Mouse (Mus musculus) hindbrain, embryonic 11.5 days (tissue): ENCODE measurements around the gene Fem1a. TPM values are rescaled to one million over a fixed set of nuclear protein-coding genes. Genes with fewer than 3 reads are reported as not detected.

Source experiments
- ATAC-seq: fragments of 200-750 bp; cut with Nextera tagmentation; 2 replicates; pipeline ENCODE4 v1.8.0; 2017; ENCODE audit warnings: mild to moderate bottlenecking, moderate TSS enrichment, moderate library complexity; ENCODE audit not compliant: low FRiP score
- DNase-seq: peaks from one replicate; pipeline ENCODE4 v3.0.0-alpha.2; 2015; ENCODE audit warnings: low spot score
- H3K27ac ChIP-seq: fragments of 300-500 bp; sonication (generic); 2 replicates; pipeline ENCODE4 v1.5.1; 2014; ENCODE audit warnings: mild to moderate bottlenecking, low read depth, low read length
- H3K27me3 ChIP-seq: fragments of 300-500 bp; sonication (generic); 2 replicates; pipeline ENCODE4 v1.6.1; 2014; ENCODE audit warnings: mild to moderate bottlenecking, low read length, moderate library complexity, mixed read lengths; ENCODE audit not compliant: control insufficient read depth, insufficient read depth
- H3K36me3 ChIP-seq: fragments of 300-500 bp; sonication (generic); 2 replicates; pipeline ENCODE4 v1.6.1; 2014; ENCODE audit warnings: mild to moderate bottlenecking, low read length, moderate library complexity, mixed read lengths; ENCODE audit not compliant: control insufficient read depth, insufficient read depth
- H3K4me1 ChIP-seq: fragments of 300-500 bp; sonication (generic); replicated peaks from 2 replicates; pipeline ENCODE4 v1.6.1; 2014; ENCODE audit warnings: low read length, mixed read lengths; ENCODE audit not compliant: control insufficient read depth, insufficient read depth
- H3K4me2 ChIP-seq: fragments of 300-500 bp; sonication (generic); replicated peaks from 2 replicates; pipeline ENCODE4 v1.6.1; 2014; ENCODE audit warnings: mild to moderate bottlenecking, low read depth, low read length
- H3K4me3 ChIP-seq: fragments of 300-500 bp; sonication (generic); 2 replicates; pipeline ENCODE4 v1.5.1; 2014; ENCODE audit warnings: low read depth, low read length
- H3K9ac ChIP-seq: fragments of 300-500 bp; sonication (generic); 2 replicates; pipeline ENCODE4 v1.6.1; 2014; ENCODE audit warnings: low read depth, low read length
- H3K9me3 ChIP-seq: fragments of 300-500 bp; sonication (generic); 2 replicates; pipeline ENCODE4 v1.6.1; 2016; ENCODE audit warnings: low read length; ENCODE audit not compliant: control insufficient read depth
- WGBS: fragments of 180-500 bp; shearing (Covaris S2); extraction: QIAGEN DNeasy Blood & Tissue Kit; methylation state at CpG from one replicate; pipeline ENCODE4 v1.1.7; 2014; 5-methylcytosine and 5-hydroxymethylcytosine counted together
- polyA plus RNA-seq: library from polyadenylated mRNA; unstranded; fragments of >200 nt; fragmentation: Nextera tagmentation; extraction: Ambion mirVana; gene quantifications from 2 replicates; pipeline ENCODE4 v1.2.1, GENCODE M21; 2014

Gene Fem1a
- polyA plus RNA-seq, 1 experiment from 2014 or later = 12.8 TPM

DNA sequence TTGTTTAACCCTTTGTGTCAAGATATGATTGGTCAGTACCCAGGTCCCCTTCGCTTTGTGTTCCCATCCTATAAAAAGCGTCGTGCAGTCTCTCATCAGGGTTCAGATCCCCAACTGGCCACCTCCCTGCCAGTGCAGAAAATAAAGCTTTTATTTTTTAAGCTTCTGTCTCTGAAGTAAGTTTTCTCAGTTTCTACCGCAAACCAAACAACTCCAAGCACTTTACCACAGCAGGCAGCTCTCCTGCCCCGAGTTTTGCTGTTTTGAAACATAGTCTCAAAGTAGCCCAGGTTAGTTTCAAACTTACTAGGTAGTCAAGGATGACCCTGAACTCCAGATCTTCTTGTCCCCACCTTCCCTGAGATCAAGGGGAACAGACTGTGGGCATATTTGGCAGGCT lies 21.7 kb downstream of the Fem1a start:
- WGBS = 91% methylated on average over 5 of the region's 5 CpGs
- H3K4me2 ChIP-seq = no peak overlapping the region
- H3K9ac ChIP-seq = no peak overlapping the region
- H3K4me3 ChIP-seq = no peak overlapping the region
- H3K9me3 ChIP-seq = no peaks in the 10 kb centered on the region
- no peaks in the 10 kb centered on the region for H3K36me3 ChIP-seq
- ATAC-seq = no peak
- no peak for DNase-seq
- no peaks in the 10 kb centered on the region for H3K4me1 ChIP-seq
- no peaks in the 10 kb centered on the region for H3K27me3 ChIP-seq
- H3K27ac ChIP-seq = no peak overlapping the region

DNA sequence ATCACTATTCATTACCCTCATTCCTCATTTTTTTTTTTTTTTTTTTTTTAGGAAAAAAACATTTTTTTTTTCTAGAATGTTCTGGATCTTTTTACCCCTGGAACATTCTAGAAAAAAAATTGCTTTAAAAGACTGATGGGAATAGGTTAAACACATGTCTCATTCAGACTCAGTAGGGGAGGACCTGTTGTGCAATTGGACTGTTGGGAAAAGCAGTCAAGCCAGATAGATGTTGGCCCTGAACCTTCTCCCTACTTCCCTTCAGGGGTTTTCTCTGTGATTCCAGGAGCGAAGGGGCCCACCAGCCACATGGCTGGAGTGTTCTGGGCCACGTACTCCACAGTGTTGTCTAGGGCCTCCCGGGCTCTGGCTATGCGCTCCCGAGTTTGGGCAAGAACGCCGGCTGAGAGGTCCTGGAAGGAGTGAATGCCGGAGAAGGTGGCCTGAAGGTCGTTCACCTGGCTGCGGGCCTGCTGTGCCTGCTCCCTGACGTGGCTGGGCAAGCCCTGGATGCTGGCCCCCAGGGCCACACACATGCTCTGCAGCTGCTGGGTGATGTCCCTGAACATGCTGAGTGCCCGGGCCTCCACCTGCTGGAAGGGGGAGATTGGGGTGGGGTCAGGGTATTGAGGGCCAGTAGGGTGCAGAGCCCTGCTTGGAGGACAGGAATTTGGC lies 23.0 kb downstream of the Fem1a start:
- WGBS = 90% methylated on average over 12 of the region's 12 CpGs
- Histone ChIP-seq H3K4me2 (no peak overlapping the region), H3K4me1 (no peaks in the 10 kb centered on the region), H3K36me3 (no peaks in the 10 kb centered on the region), H3K27ac (no peak overlapping the region), H3K27me3 (no peaks in the 10 kb centered on the region), H3K9ac (no peak overlapping the region), H3K9me3 (no peaks in the 10 kb centered on the region), H3K4me3 (no peak overlapping the region)
- no peak for ATAC-seq
- no peak for DNase-seq

GRCm38 (mm10) chr17:56281193-56281592 lies 24.6 kb downstream of the Fem1a start:
- DNase-seq (no peak), ATAC-seq (no peak)
- no peak overlapping the region for H3K9ac ChIP-seq
- H3K4me3 ChIP-seq = no peak overlapping the region
- H3K36me3 ChIP-seq = no peaks in the 10 kb centered on the region
- no peaks in the 10 kb centered on the region for H3K27me3 ChIP-seq
- no peak overlapping the region for H3K27ac ChIP-seq
- H3K4me2 ChIP-seq = no peak overlapping the region
- WGBS = 93% methylated on average over 12 of the region's 12 CpGs
- no peaks in the 10 kb centered on the region for H3K4me1 ChIP-seq
- H3K9me3 ChIP-seq = no peaks in the 10 kb centered on the region

DNA sequence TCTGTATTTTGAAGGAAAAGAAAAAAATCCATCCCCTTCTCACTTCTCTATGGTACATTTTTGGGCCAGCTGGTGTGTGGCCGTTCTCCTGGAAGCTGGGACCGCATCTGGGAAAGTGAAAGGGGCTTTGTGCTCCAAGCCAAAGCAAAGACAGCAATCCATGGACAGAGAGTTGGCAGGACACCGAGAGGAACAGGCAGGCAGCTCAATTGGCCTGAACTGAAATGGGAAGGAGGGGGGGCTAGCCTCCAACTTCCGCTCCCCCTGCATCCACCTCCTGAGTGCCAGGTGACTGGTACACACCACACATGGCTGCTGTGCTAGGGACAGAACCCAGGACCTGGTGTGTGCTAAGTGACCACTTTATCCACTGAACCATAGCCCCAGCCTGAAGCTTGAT lies 26.2 kb downstream of the Fem1a start:
- Histone ChIP-seq H3K4me3 (no peak overlapping the region), H3K4me2 (no peak overlapping the region), H3K9me3 (no peaks in the 10 kb centered on the region), H3K27me3 (no peaks in the 10 kb centered on the region), H3K9ac (no peak overlapping the region), H3K27ac (no peak overlapping the region), H3K36me3 (no peaks in the 10 kb centered on the region), H3K4me1 (no peaks in the 10 kb centered on the region)
- no peak for ATAC-seq
- DNase-seq = no peak
- whole genome bisulfite sequencing = 93% methylated on average over 4 of the region's 4 CpGs

DNA sequence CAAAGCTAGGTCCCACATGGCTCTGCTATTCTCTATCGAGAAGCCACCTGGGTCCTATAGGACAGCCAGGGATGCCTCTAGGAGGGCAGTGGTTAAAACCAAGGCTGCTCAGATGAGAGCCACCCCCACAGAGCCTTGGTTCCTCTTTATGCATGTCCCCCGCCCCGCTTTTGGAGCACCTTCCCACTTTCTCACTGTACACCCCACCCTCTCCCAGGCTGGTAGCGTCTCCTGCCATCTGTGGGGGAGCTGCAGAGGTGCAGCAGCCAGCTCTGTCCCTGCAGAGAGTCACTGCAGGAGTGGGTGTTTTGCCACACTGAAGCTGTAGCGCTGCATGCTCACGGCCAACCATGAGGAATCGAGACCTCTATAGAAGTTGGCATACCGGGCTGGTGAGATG lies 26.7 kb downstream of the Fem1a start:
- H3K27ac ChIP-seq = no peak overlapping the region
- H3K4me3 ChIP-seq = no peak overlapping the region
- H3K36me3 ChIP-seq = no peaks in the 10 kb centered on the region
- H3K9ac ChIP-seq = no peak overlapping the region
- H3K27me3 ChIP-seq = no peaks in the 10 kb centered on the region
- H3K9me3 ChIP-seq = no peaks in the 10 kb centered on the region
- 91% methylated on average over 8 of the region's 8 CpGs for WGBS
- ATAC-seq (no peak), DNase-seq (no peak)
- 0 out of 2 replicates have a peak, but pooled peaks cover 2% of the 10 kb centered on the region for H3K4me1 ChIP-seq
- H3K4me2 ChIP-seq = no peak overlapping the region

GRCm38 (mm10) chr17:56285995-56286394 lies 29.4 kb downstream of the Fem1a start:
- no peak overlapping the region for H3K4me3 ChIP-seq
- H3K4me1 ChIP-seq = peaks cover 7% of the 10 kb centered on the region
- H3K27ac ChIP-seq = no peak overlapping the region
- H3K27me3 ChIP-seq = no peaks in the 10 kb centered on the region
- no peaks in the 10 kb centered on the region for H3K36me3 ChIP-seq
- no peak overlapping the region for H3K9ac ChIP-seq
- ATAC-seq = no peak
- no peak overlapping the region for H3K4me2 ChIP-seq
- no peak for DNase-seq
- WGBS = 96% methylated on average over 11 of the region's 11 CpGs
- no peaks in the 10 kb centered on the region for H3K9me3 ChIP-seq

GRCm38 (mm10) chr17:56287830-56288229 lies 31.2 kb downstream of the Fem1a start:
- H3K4me2 ChIP-seq = no peak overlapping the region
- no peaks in the 10 kb centered on the region for H3K9me3 ChIP-seq
- peaks cover 7% of the 10 kb centered on the region for H3K4me1 ChIP-seq
- DNase-seq = no peak
- no peaks in the 10 kb centered on the region for H3K27me3 ChIP-seq
- H3K9ac ChIP-seq = no peak overlapping the region
- H3K27ac ChIP-seq = 0 out of 2 replicates have a peak overlapping the region, but pooled peaks have one; percentile 30
- ATAC-seq = no peak
- WGBS = 63% methylated on average over 3 of the region's 3 CpGs
- H3K4me3 ChIP-seq = no peak overlapping the region
- no peaks in the 10 kb centered on the region for H3K36me3 ChIP-seq

- WGBS = 48% methylated on average over 3 of the region's 3 CpGs
- Histone ChIP-seq H3K27me3 (no peaks in the 10 kb centered on the region), H3K4me1 (peaks cover 7% of the 10 kb centered on the region), H3K9me3 (no peaks in the 10 kb centered on the region), H3K9ac (peak overlapping the region; percentile 35; the same call in 1 of the 2 replicates), H3K4me2 (peak overlapping the region; percentile 56), H3K27ac (peak overlapping the region; percentile 76; the same call in 1 of the 2 replicates), H3K36me3 (no peaks in the 10 kb centered on the region), H3K4me3 (peak overlapping the region; percentile 39)
- DNase-seq (no peak), ATAC-seq (no peak)
Observed at GRCm38 (mm10) chr17:56288866-56289265, 32.3 kb downstream of the Fem1a start.
